Comparison of ENCODE assay signal across 9 mouse cellular contexts in genomic region chr7:142799424-142799823, GRCm38 (mm10). TPM values are rescaled to one million over a fixed set of nuclear protein-coding genes. Genes with fewer than 3 reads are reported as not detected.
A peak's percentile ranks its signal among the peaks of the same experiment; 100 is the strongest.
DNase-seq lines count a peak whose midpoint lies in the region; ATAC-seq and TF ChIP-seq lines count a peak whose summit lies in the region.
"Had no signal": no experiment of that assay in that cellular context is flagged by ENCODE, and none has a peak within 500 bp of the region (broad histone marks: within the 10 kb centered on the region; RNA-seq: fewer than 3 reads in every experiment).

No protein-coding gene starts in this region.

- H3K9me3 ChIP-seq in midbrain, embryonic 11.5 days (ENCODE audit: control insufficient read depth, low read length), result no peaks in the 10 kb centered on the region
- no peaks in the 10 kb centered on the region for H3K9me3 ChIP-seq in midbrain, embryonic 13.5 days
- H3K9me3 ChIP-seq in hindbrain, postnatal 0 days (ENCODE audit: low read length), result no peaks in the 10 kb centered on the region
- H3K9me3 ChIP-seq: heart, embryonic 15.5 days had no signal

- intact Hi-C loops in left cerebral cortex, postnatal 4 days (cut with DNase I), result loop anchor here (10.0 kb wide), 1 partner anchor 55 kb away; no protein-coding TSS in a partner anchor

- no peak overlapping the region for H3K9ac ChIP-seq in midbrain, embryonic 11.5 days (ENCODE audit: low read length)
- no peak overlapping the region for H3K9ac ChIP-seq in midbrain, embryonic 13.5 days (replicated peaks)
- no peak overlapping the region for H3K9ac ChIP-seq in hindbrain, postnatal 0 days (replicated peaks; ENCODE audit: low read length)
- H3K9ac ChIP-seq: heart, embryonic 15.5 days had no signal

- H3K4me3 ChIP-seq in midbrain, embryonic 11.5 days (ENCODE audit: low read depth, low read length), result no peak overlapping the region
- H3K4me3 ChIP-seq in midbrain, embryonic 13.5 days (replicated peaks), result no peak overlapping the region
- no peak overlapping the region for H3K4me3 ChIP-seq in hindbrain, postnatal 0 days (ENCODE audit: low read length)
- H3K4me3 ChIP-seq: heart, embryonic 15.5 days had no signal

- no peak overlapping the region for H3K27ac ChIP-seq in midbrain, embryonic 11.5 days (ENCODE audit: low read depth, low read length)
- H3K27ac ChIP-seq in midbrain, embryonic 13.5 days, result no peak overlapping the region
- H3K27ac ChIP-seq in hindbrain, postnatal 0 days, result no peak overlapping the region
- H3K27ac ChIP-seq: heart, embryonic 15.5 days had no signal

- DNase-seq in midbrain, embryonic 11.5 days (ENCODE audit: low spot score, missing footprints), result peak; percentile 93
- peak; percentile 59 for DNase-seq in ZHBTc4 (ENCODE audit: low read depth, low spot score)
- DNase-seq in cerebellum, adult 9-11 months, result peak; percentile 5
- peak; percentile 72 for DNase-seq in hindbrain, postnatal 0 days (ENCODE audit: low spot score)
- peak; percentile 51 for DNase-seq in left cerebral cortex, postnatal 4 days
- peak; percentile 68 for DNase-seq in retina, postnatal 1 day

- ATAC-seq in midbrain, embryonic 11.5 days (ENCODE audit: low FRiP score), result no peak
- ATAC-seq in midbrain, embryonic 13.5 days, result no peak
- no peak for ATAC-seq in hindbrain, postnatal 0 days

- 35% methylated on average over 6 of the region's 6 CpGs for WGBS in midbrain, embryonic 11.5 days
- WGBS in midbrain, embryonic 13.5 days, result 33% methylated on average over 6 of the region's 6 CpGs
- WGBS in hindbrain, postnatal 0 days, result 31% methylated on average over 6 of the region's 6 CpGs

- H3K27me3 ChIP-seq in midbrain, embryonic 11.5 days (ENCODE audit: control insufficient read depth, insufficient read depth, low read length), result no peaks in the 10 kb centered on the region
- no peaks in the 10 kb centered on the region for H3K27me3 ChIP-seq in midbrain, embryonic 13.5 days
- H3K27me3 ChIP-seq in hindbrain, postnatal 0 days (ENCODE audit: insufficient read depth, low read length), result no peaks in the 10 kb centered on the region

- H3K4me1 ChIP-seq in midbrain, embryonic 11.5 days (ENCODE audit: control insufficient read depth, insufficient read depth, low read length), result no peaks in the 10 kb centered on the region
- H3K4me1 ChIP-seq in midbrain, embryonic 13.5 days (replicated peaks), result no peaks in the 10 kb centered on the region
- H3K4me1 ChIP-seq in hindbrain, postnatal 0 days (ENCODE audit: insufficient read depth, low read length), result no peaks in the 10 kb centered on the region
- H3K4me1 ChIP-seq: heart, embryonic 15.5 days had no signal

- TF ChIP-seq CTCF in hindbrain, postnatal 0 days (IDR thresholded peaks at IDR 0.05; ENCODE audit: low read depth), result peak; percentile 85

- H3K4me2 ChIP-seq in midbrain, embryonic 11.5 days, result no peak overlapping the region
- no peak overlapping the region for H3K4me2 ChIP-seq in midbrain, embryonic 13.5 days (replicated peaks)
- no peak overlapping the region for H3K4me2 ChIP-seq in hindbrain, postnatal 0 days (ENCODE audit: low read depth, low read length)
- H3K4me2 ChIP-seq: heart, embryonic 15.5 days had no signal

- no peaks in the 10 kb centered on the region for H3K36me3 ChIP-seq in midbrain, embryonic 11.5 days (ENCODE audit: control insufficient read depth, insufficient read depth, low read length)
- no peaks in the 10 kb centered on the region for H3K36me3 ChIP-seq in midbrain, embryonic 13.5 days
- no peaks in the 10 kb centered on the region for H3K36me3 ChIP-seq in hindbrain, postnatal 0 days (ENCODE audit: insufficient read depth, low read length)
- H3K36me3 ChIP-seq: heart, embryonic 15.5 days had no signal

RNA-seq across cellular contexts. Expression of gene Ins2, which starts 56.2 kb away (rescaled TPM):
- polyA plus RNA-seq in midbrain, embryonic 11.5 days (2014; fragmentation: Nextera tagmentation; extraction: Ambion mirVana), result not detected in 2 replicates
- polyA plus RNA-seq in midbrain, embryonic 13.5 days (2015; fragmentation: Nextera tagmentation; extraction: Ambion mirVana), result not detected in 2 replicates
- not detected in 2 replicates for total RNA-seq in hindbrain, postnatal 0 days (2014; rRNA removed)
- 1.4 and 2.7 TPM in 2 replicates for polyA plus RNA-seq in hindbrain, postnatal 0 days (2015; fragmentation: Nextera tagmentation; extraction: Ambion mirVana)
- total RNA-seq in left cerebral cortex, postnatal 4 days (2021), result not detected
- polyA plus RNA-seq: stomach, embryonic 14.5 days had no signal

Comparison
In these comparisons a context has a peak if more than half of its experiments do, and no peak if none do; other contexts are left out.
1. DNase-seq: peak in every context shown above with its lines; median percentile 93 in midbrain, embryonic 11.5 days; 72 in hindbrain, postnatal 0 days; 68 in retina, postnatal 1 day; 59 in ZHBTc4; 51 in left cerebral cortex, postnatal 4 days; 5 in cerebellum, adult 9-11 months.